Mouse (Mus musculus): Measurements from ENCODE around the gene Gm7942.
"Not testable (repeated sequence)": the region's sequence is repeated elsewhere in the genome, so short reads cannot be mapped to it uniquely, and the experiment has no call there.

Gene Gm7942

GRCm38 (mm10) chr5:95106638-95107037 lies at the start of gene Gm7942:
Gm7942 (plus strand) TSS chr5:95106938.
- DNase-seq (ENCODE audit: low spot score), result not testable (repeated sequence)
